Mouse (Mus musculus): ENCODE data around the gene Nppc. TPM values are rescaled to one million over a fixed set of nuclear protein-coding genes. Genes with fewer than 3 reads are reported as not detected.

The Nppc gene
- polyA plus RNA-seq, 1 experiment = 0.51 TPM

GRCm38 (mm10) chr1:86699346-86700136 is 29.2 kb upstream of the Nppc start:
- H3K4me1 ChIP-seq (ENCODE audit: control insufficient read depth, insufficient read depth, low read length) = no peaks in the 10 kb centered on the region
- no peak overlapping the region for H3K27ac ChIP-seq (ENCODE audit: insufficient read depth, low read length)
- TF ChIP-seq CTCF (IDR thresholded peaks at IDR 0.05; ENCODE audit: borderline replicate concordance, insufficient read depth, low read length) (no peak), POLR2A (IDR thresholded peaks at IDR 0.05; ENCODE audit: low read depth, low read length) (no peak)
- no peak overlapping the region for H3K4me3 ChIP-seq (ENCODE audit: insufficient read depth, low read length)

DNA sequence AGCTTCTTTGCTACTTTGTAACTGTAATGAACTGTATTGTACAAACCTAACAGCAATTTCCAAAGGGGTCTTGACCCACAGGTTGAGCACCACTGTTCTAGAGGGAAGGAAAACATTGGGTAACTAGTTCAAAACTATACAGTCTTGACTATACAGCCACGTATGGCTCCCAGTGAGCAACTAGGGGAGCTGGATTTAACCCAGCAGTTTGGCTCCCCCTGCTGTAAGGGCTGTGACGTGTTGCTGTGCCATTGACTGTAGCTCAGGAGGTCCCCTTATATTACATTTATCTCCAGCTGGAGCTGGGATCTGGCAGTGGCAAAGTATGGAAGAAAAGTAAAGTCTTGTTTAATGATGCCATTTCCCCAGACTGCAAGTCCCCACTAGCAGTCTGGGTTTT is 28.4 kb upstream of the Nppc start:
- Histone ChIP-seq H3K4me3 (ENCODE audit: insufficient read depth, low read length) (no peak overlapping the region), H3K27ac (ENCODE audit: insufficient read depth, low read length) (no peak overlapping the region), H3K4me1 (ENCODE audit: control insufficient read depth, insufficient read depth, low read length) (no peaks in the 10 kb centered on the region)
- peak; percentile 19; the same call in 1 of the 2 replicates for TF ChIP-seq CTCF (IDR thresholded peaks at IDR 0.05; ENCODE audit: borderline replicate concordance, insufficient read depth, low read length)
- no peak for TF ChIP-seq POLR2A (IDR thresholded peaks at IDR 0.05; ENCODE audit: low read depth, low read length)

DNA sequence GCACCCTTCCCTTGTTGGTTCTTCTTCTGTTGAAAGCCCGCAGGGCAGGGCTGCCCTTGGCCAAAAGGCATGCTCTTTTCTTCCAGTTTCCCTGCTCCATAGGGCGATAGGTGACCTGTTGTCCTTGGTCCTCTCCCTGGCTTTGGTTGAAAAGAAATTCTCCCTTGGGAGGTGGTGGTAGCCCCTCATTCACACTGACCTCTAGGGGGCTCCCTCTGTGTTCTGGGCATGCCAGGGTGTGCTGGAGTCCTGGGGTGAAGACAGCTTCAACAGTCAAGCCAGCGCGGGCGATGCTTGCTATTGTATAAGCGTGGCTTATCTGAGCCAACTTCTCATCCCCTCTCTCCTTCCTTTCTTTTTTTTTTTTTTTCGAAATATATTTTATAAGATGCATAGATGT is 26.6 kb upstream of the Nppc start:
- Histone ChIP-seq H3K4me3 (ENCODE audit: insufficient read depth, low read length) (no peak overlapping the region), H3K4me1 (ENCODE audit: control insufficient read depth, insufficient read depth, low read length) (no peaks in the 10 kb centered on the region), H3K27ac (ENCODE audit: insufficient read depth, low read length) (no peak overlapping the region)
- TF ChIP-seq POLR2A (IDR thresholded peaks at IDR 0.05; ENCODE audit: low read depth, low read length) (no peak), CTCF (IDR thresholded peaks at IDR 0.05; ENCODE audit: borderline replicate concordance, insufficient read depth, low read length) (no peak)

DNA sequence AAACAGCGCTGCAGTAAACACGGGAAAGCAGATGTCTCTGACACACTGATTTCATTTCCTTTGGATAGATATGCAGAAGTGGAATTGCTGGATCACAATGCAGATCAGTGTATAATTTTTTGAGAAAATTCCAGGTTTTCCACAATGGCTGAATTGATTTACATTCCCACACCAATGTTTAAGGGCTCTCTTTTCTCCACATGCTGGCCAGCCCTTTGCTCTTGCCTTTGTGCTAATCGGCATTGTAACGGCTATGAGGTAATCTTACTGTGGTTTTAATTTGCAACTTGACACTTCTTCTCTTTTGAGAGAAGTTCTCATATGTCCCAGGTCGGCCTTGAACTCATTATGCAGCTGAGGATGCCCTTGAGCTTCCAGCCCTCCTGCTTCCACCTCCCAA is 20.7 kb upstream of the Nppc start:
- Histone ChIP-seq H3K4me3 (ENCODE audit: insufficient read depth, low read length) (no peak overlapping the region), H3K4me1 (ENCODE audit: control insufficient read depth, insufficient read depth, low read length) (no peaks in the 10 kb centered on the region), H3K27ac (ENCODE audit: insufficient read depth, low read length) (no peak overlapping the region)
- no peak for TF ChIP-seq POLR2A (IDR thresholded peaks at IDR 0.05; ENCODE audit: low read depth, low read length)
- TF ChIP-seq CTCF (IDR thresholded peaks at IDR 0.05; ENCODE audit: borderline replicate concordance, insufficient read depth, low read length) = no peak

DNA sequence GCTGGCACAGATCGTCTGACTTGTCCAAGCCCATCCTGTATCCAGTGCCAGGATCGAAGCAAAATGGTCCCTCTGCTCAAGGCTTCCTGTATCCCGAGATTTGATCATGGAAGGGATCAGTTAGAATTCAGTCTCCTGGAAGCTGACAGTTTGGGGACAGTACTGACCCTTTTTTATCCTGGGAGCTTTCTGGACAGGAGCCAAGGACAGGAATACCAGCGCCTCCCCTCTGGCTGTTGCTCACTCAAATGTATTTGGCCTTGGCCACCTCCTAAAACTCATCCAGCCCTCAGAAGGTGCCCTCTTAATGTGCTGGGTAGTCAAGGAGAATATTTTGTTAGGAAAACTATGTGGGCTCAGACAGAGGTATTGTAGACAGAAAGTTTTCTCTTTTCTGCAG is 16.9 kb upstream of the Nppc start:
- TF ChIP-seq POLR2A (IDR thresholded peaks at IDR 0.05; ENCODE audit: low read depth, low read length) (no peak), CTCF (IDR thresholded peaks at IDR 0.05; ENCODE audit: borderline replicate concordance, insufficient read depth, low read length) (no peak)
- Histone ChIP-seq H3K27ac (ENCODE audit: insufficient read depth, low read length) (no peak overlapping the region), H3K4me1 (ENCODE audit: control insufficient read depth, insufficient read depth, low read length) (no peaks in the 10 kb centered on the region), H3K4me3 (ENCODE audit: insufficient read depth, low read length) (no peak overlapping the region)

- TF ChIP-seq POLR2A (IDR thresholded peaks at IDR 0.05; ENCODE audit: low read depth, low read length) = no peak
- TF ChIP-seq CTCF (IDR thresholded peaks at IDR 0.05; ENCODE audit: borderline replicate concordance, insufficient read depth, low read length) = no peak
These were observed 8.3 kb upstream of the Nppc start for GRCm38 (mm10) chr1:86678667-86679066.

GRCm38 (mm10) chr1:86677624-86678023 is 7.3 kb upstream of the Nppc start:
- H3K27ac ChIP-seq (ENCODE audit: insufficient read depth, low read length) = no peak overlapping the region
- TF ChIP-seq POLR2A (IDR thresholded peaks at IDR 0.05; ENCODE audit: low read depth, low read length) = no peak
- no peaks in the 10 kb centered on the region for H3K4me1 ChIP-seq (ENCODE audit: control insufficient read depth, insufficient read depth, low read length)
- H3K4me3 ChIP-seq (ENCODE audit: insufficient read depth, low read length) = no peak overlapping the region

More at GRCm38 (mm10) chr1:86678667-86679066, 8.3 kb upstream of the Nppc start:
- H3K4me1 ChIP-seq (ENCODE audit: control insufficient read depth, insufficient read depth, low read length) = no peaks in the 10 kb centered on the region
- H3K27ac ChIP-seq (ENCODE audit: insufficient read depth, low read length) = no peak overlapping the region
- H3K4me3 ChIP-seq (ENCODE audit: insufficient read depth, low read length) = no peak overlapping the region

GRCm38 (mm10) chr1:86675126-86675525 is 4.8 kb upstream of the Nppc start:
- TF ChIP-seq POLR2A (IDR thresholded peaks at IDR 0.05; ENCODE audit: low read depth, low read length) (no peak), CTCF (IDR thresholded peaks at IDR 0.05; ENCODE audit: borderline replicate concordance, insufficient read depth, low read length) (no peak)
- H3K4me1 ChIP-seq (ENCODE audit: control insufficient read depth, insufficient read depth, low read length) = no peaks in the 10 kb centered on the region
- no peak overlapping the region for H3K27ac ChIP-seq (ENCODE audit: insufficient read depth, low read length)

DNA sequence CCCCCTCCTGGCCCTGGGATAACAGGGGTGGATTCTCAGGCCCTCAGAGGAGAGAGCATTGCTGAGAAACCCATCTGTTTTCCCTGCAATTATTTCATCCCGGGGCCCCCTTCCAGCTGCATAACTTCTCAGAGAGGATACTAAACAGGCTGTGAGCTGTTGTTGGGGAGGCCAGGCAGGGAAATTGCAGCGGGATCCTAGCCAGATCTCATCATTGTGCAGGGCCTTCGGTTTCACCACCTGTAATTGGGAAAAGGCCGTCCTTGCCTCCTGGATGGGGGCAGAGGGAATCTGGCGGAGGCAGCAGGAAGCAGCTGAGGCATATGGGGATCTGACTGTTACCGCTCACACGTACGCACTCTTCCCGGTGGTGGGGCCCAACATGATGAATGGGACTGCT is 4.0 kb upstream of the Nppc start:
- no peaks in the 10 kb centered on the region for H3K4me1 ChIP-seq (ENCODE audit: control insufficient read depth, insufficient read depth, low read length)
- no peak for TF ChIP-seq POLR2A (IDR thresholded peaks at IDR 0.05; ENCODE audit: low read depth, low read length)
- no peak for TF ChIP-seq CTCF (IDR thresholded peaks at IDR 0.05; ENCODE audit: borderline replicate concordance, insufficient read depth, low read length)
- H3K4me3 ChIP-seq (ENCODE audit: insufficient read depth, low read length) = no peak overlapping the region
- no peak overlapping the region for H3K27ac ChIP-seq (ENCODE audit: insufficient read depth, low read length)

More at GRCm38 (mm10) chr1:86675126-86675525, 4.8 kb upstream of the Nppc start:
- no peak overlapping the region for H3K4me3 ChIP-seq (ENCODE audit: insufficient read depth, low read length)

DNA sequence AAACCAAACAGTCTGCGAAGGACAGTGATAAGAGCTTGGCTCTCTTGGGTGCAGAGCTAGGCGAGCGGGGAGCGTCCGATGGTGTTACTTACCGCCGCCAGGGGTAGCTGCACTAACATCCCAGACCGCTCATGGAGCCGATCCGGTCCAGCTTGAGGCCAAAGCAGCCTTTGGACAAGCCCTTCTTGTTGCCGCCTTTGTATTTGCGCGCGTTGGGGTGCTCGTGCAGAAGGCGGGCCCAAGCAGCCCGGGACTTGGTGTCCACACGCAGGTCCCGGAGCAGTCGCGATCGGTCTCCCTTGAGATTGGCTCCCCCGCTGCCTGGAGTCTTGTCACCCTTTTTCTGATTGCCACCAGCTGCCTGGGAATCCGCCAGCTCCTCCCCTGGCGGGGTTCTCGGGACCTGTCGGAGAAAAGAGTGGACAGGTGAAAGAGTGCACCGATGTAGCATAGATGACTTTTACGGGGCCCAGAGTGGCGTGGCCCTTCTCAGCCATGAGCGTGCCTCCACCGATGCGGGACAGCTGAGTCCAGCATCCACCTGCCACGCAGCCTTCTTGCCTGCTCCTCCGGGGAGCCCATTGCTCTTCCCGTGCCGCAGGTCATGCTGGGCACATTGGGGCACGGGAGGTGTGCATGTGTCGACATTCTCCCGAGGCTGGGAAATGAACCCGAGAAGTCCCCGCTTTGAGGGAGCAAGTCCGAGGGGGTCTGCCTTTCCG is 658 bp downstream of the Nppc start:
- TF ChIP-seq POLR2A (IDR thresholded peaks at IDR 0.05; ENCODE audit: low read depth, low read length) = no peak
- TF ChIP-seq CTCF (IDR thresholded peaks at IDR 0.05; ENCODE audit: borderline replicate concordance, insufficient read depth, low read length) = peak; percentile 92
- no peaks in the 10 kb centered on the region for H3K4me1 ChIP-seq (ENCODE audit: control insufficient read depth, insufficient read depth, low read length)
- peak overlapping the region; percentile 45 for H3K4me3 ChIP-seq (ENCODE audit: insufficient read depth, low read length)
- H3K27ac ChIP-seq (ENCODE audit: insufficient read depth, low read length) = no peak overlapping the region

All from embryonic fibroblast, embryonic 13.5 days (primary cell).